Mouse (Mus musculus): ENCODE results near the gene Rora. TPM values are rescaled to one million over a fixed set of nuclear protein-coding genes. Genes with fewer than 3 reads are reported as not detected.

The Rora gene
- polyA plus RNA-seq, 1 experiment from 2014 or later, result 7.5 TPM

DNA sequence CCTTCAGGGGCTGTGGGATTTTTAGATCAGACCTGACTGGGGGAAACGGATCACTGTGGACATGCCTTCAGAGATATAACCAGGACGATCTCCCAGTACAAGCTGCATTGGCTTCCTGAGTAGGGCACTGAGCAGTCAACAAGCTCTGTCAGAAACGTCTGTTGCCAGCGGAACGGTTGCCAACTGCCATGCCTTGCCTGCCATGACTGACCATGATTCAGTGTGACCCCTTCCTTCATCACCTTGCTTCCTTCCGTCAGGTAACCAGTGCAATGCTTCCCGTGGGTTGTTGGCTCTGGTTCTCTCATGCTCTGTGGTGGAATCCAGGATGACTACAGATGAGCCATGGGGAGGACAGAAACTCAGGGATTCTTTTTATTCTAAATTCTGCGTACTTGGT is 16.3 kb upstream of the Rora start:
- Histone ChIP-seq H3K36me3 (ENCODE audit: control insufficient read depth, insufficient read depth, low read length) (no peaks in the 10 kb centered on the region), H3K4me3 (ENCODE audit: low read depth, low read length) (no peak overlapping the region), H3K9me3 (ENCODE audit: control insufficient read depth, low read length) (no peaks in the 10 kb centered on the region), H3K4me1 (replicated peaks; ENCODE audit: control insufficient read depth, insufficient read depth) (no peaks in the 10 kb centered on the region), H3K9ac (ENCODE audit: low read length) (no peak overlapping the region), H3K27ac (replicated peaks) (no peak overlapping the region), H3K27me3 (ENCODE audit: control insufficient read depth, insufficient read depth, low read length) (no peaks in the 10 kb centered on the region), H3K4me2 (replicated peaks; ENCODE audit: low read depth) (no peak overlapping the region)
- DNase-seq (ENCODE audit: low spot score), result no peak
- TF ChIP-seq EP300 (optimal IDR thresholded peaks at IDR 0.05) (no peak), CTCF (IDR thresholded peaks at IDR 0.05; ENCODE audit: low read depth) (no peak)
- 87% methylated on average over 8 of the region's 8 CpGs for WGBS
- ATAC-seq (ENCODE audit: low FRiP score, low TSS enrichment), result no peak

- no peak overlapping the region for H3K9ac ChIP-seq (ENCODE audit: low read length)
- H3K27me3 ChIP-seq (ENCODE audit: control insufficient read depth, insufficient read depth, low read length), result no peaks in the 10 kb centered on the region
- DNase-seq (ENCODE audit: low spot score), result no peak
- no peaks in the 10 kb centered on the region for H3K9me3 ChIP-seq (ENCODE audit: control insufficient read depth, low read length)
- no peaks in the 10 kb centered on the region for H3K4me1 ChIP-seq (replicated peaks; ENCODE audit: control insufficient read depth, insufficient read depth)
- no peak overlapping the region for H3K27ac ChIP-seq (replicated peaks)
- ATAC-seq (ENCODE audit: low FRiP score, low TSS enrichment), result no peak
- H3K4me2 ChIP-seq (replicated peaks; ENCODE audit: low read depth), result no peak overlapping the region
- TF ChIP-seq EP300 (optimal IDR thresholded peaks at IDR 0.05) (no peak), CTCF (IDR thresholded peaks at IDR 0.05; ENCODE audit: low read depth) (no peak)
- no peak overlapping the region for H3K4me3 ChIP-seq (ENCODE audit: low read depth, low read length)
- 84% methylated on average over 3 of the region's 3 CpGs for WGBS
- no peaks in the 10 kb centered on the region for H3K36me3 ChIP-seq (ENCODE audit: control insufficient read depth, insufficient read depth, low read length)
Measured at GRCm38 (mm10) chr9:68641123-68641522, 12.5 kb upstream of the Rora start.

GRCm38 (mm10) chr9:68648061-68648460 is 5.5 kb upstream of the Rora start:
- H3K27ac ChIP-seq (replicated peaks), result no peak overlapping the region
- H3K9me3 ChIP-seq (ENCODE audit: control insufficient read depth, low read length), result no peaks in the 10 kb centered on the region
- H3K36me3 ChIP-seq (ENCODE audit: control insufficient read depth, insufficient read depth, low read length), result no peaks in the 10 kb centered on the region
- ATAC-seq (ENCODE audit: low FRiP score, low TSS enrichment), result no peak
- no peak overlapping the region for H3K4me2 ChIP-seq (replicated peaks; ENCODE audit: low read depth)
- 82% methylated on average over 3 of the region's 3 CpGs for WGBS
- no peak overlapping the region for H3K4me3 ChIP-seq (ENCODE audit: low read depth, low read length)
- no peak for DNase-seq (ENCODE audit: low spot score)
- no peaks in the 10 kb centered on the region for H3K27me3 ChIP-seq (ENCODE audit: control insufficient read depth, insufficient read depth, low read length)
- H3K9ac ChIP-seq (ENCODE audit: low read length), result no peak overlapping the region
- H3K4me1 ChIP-seq (replicated peaks; ENCODE audit: control insufficient read depth, insufficient read depth), result no peaks in the 10 kb centered on the region
- no peak for TF ChIP-seq CTCF (IDR thresholded peaks at IDR 0.05; ENCODE audit: low read depth)
- no peak for TF ChIP-seq EP300 (optimal IDR thresholded peaks at IDR 0.05)

GRCm38 (mm10) chr9:68654039-68654332 is 400 bp downstream of the Rora start:
- Histone ChIP-seq H3K4me2 (replicated peaks; ENCODE audit: low read depth) (peak overlapping the region; percentile 96), H3K27ac (replicated peaks) (peak overlapping the region; percentile 93), H3K27me3 (ENCODE audit: control insufficient read depth, insufficient read depth, low read length) (no peaks in the 10 kb centered on the region), H3K9ac (ENCODE audit: low read length) (peak overlapping the region; percentile 82), H3K36me3 (ENCODE audit: control insufficient read depth, insufficient read depth, low read length) (no peaks in the 10 kb centered on the region), H3K4me1 (replicated peaks; ENCODE audit: control insufficient read depth, insufficient read depth) (no peaks in the 10 kb centered on the region), H3K4me3 (ENCODE audit: low read depth, low read length) (peak overlapping the region; percentile 85), H3K9me3 (ENCODE audit: control insufficient read depth, low read length) (no peaks in the 10 kb centered on the region)
- 2% methylated on average over 24 of the region's 28 CpGs for WGBS
- ATAC-seq (ENCODE audit: low FRiP score, low TSS enrichment) (peak; percentile 25; the same call in 1 of the 2 replicates), DNase-seq (ENCODE audit: low spot score) (no peak)
- TF ChIP-seq CTCF (IDR thresholded peaks at IDR 0.05; ENCODE audit: low read depth) (no peak), EP300 (optimal IDR thresholded peaks at IDR 0.05) (no peak)

- Histone ChIP-seq H3K4me2 (replicated peaks; ENCODE audit: low read depth) (peak overlapping the region; percentile 96), H3K9me3 (ENCODE audit: control insufficient read depth, low read length) (no peaks in the 10 kb centered on the region), H3K36me3 (ENCODE audit: control insufficient read depth, insufficient read depth, low read length) (no peaks in the 10 kb centered on the region), H3K4me3 (ENCODE audit: low read depth, low read length) (peak overlapping the region; percentile 85), H3K27me3 (ENCODE audit: control insufficient read depth, insufficient read depth, low read length) (no peaks in the 10 kb centered on the region), H3K4me1 (replicated peaks; ENCODE audit: control insufficient read depth, insufficient read depth) (no peaks in the 10 kb centered on the region), H3K27ac (replicated peaks) (peak overlapping the region; percentile 93), H3K9ac (ENCODE audit: low read length) (peak overlapping the region; percentile 82)
- WGBS, result 1% methylated on average over 43 of the region's 43 CpGs
- DNase-seq (ENCODE audit: low spot score) (peak; percentile 38), ATAC-seq (ENCODE audit: low FRiP score, low TSS enrichment) (0 out of 2 replicates have a peak, but pooled peaks have one; percentile 38)
- TF ChIP-seq CTCF (IDR thresholded peaks at IDR 0.05; ENCODE audit: low read depth) (peak; percentile 38), EP300 (optimal IDR thresholded peaks at IDR 0.05) (no peak)
Measured at GRCm38 (mm10) chr9:68654333-68655017, 889 bp downstream of the Rora start.

Measured in stomach, postnatal 0 days (tissue).